Mouse (Mus musculus): ENCODE data around the gene Mpp3. TPM values are rescaled to one million over a fixed set of nuclear protein-coding genes. Genes with fewer than 3 reads are reported as not detected.

The Mpp3 gene
- polyA plus RNA-seq, 1 experiment from 2014 or later: 5.5 TPM

DNA sequence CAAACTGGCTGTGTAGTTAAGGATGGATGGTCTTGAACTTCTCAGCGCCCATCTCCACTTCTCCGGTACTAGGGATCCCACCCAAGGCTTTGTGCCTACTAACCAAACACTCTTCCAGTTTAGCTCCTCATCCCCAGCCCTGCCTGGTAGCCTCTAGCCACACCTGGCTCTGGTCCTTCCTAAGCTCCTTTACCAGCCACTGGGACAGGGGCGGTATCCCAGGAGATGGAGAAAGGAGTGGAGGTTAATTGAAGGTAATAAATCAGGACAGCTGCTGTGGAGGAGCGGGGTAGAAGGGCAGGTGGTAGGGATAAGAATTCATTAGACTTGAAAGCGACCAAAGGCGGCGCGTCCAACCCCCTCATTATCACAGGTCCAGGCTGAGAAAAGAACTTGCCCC, 63.6 kb downstream of the Mpp3 start:
- no peaks in the 10 kb centered on the region for H3K36me3 ChIP-seq
- H3K27ac ChIP-seq (replicated peaks): no peak overlapping the region
- ATAC-seq (ENCODE audit: insufficient number of reproducible peaks, low FRiP score, low TSS enrichment, low read depth): no peak
- H3K4me3 ChIP-seq (replicated peaks): no peak overlapping the region
- 10% methylated on average over 8 of the region's 8 CpGs for WGBS
- H3K9me3 ChIP-seq (replicated peaks): no peaks in the 10 kb centered on the region
- no peak overlapping the region for H3K4me2 ChIP-seq (replicated peaks)
- H3K4me1 ChIP-seq: peaks cover 32% of the 10 kb centered on the region
- peaks cover 72% of the 10 kb centered on the region for H3K27me3 ChIP-seq
- no peak overlapping the region for H3K9ac ChIP-seq

DNA sequence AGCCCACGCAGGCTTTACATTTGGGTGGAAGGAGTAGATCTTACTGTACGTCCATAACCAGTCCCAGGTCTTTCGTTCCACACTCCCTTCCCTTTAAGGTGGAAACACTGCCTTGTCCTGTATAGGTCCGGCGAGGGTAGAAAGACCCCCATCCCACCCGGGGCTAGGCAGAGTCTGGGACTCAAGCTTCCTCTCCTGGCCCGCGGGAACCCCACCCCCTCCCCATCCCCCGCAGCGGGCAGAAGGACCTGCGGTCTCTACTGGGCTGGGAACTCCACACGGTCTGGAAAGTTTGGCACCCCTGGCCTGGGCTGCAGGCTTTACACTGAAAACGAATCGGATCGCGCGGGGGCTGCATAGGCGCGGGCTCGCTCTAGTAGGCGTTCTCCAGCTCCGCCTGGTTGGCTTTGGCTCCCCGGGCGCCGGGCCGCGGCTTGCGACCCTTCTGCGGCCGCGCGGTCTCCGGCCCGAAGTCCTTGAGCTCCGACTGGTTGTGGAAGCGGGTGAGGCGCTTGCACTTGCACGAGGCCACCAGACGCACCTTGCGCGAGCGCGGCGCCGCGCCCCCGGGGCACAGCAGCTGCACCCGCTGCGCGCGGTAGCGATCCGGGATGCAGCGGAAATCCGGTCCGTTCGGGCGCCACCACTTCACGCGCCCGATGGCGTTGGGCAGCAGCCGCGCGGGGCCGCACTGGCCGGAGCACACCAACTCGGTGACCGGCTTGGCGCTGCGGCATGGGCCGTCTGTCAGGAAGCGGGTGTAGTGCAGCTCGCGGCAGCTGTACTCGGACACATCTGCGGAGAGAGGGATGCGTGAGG, 64.6 kb downstream of the Mpp3 start:
- Histone ChIP-seq H3K27ac (replicated peaks) (peak overlapping the region; percentile 39; the same call in 1 of the 2 replicates), H3K36me3 (no peaks in the 10 kb centered on the region), H3K9ac (peak overlapping the region; percentile 23; the same call in 1 of the 2 replicates), H3K4me2 (replicated peaks) (peak overlapping the region; percentile 97), H3K4me1 (peaks cover 38% of the 10 kb centered on the region), H3K4me3 (replicated peaks) (peak overlapping the region; percentile 52), H3K9me3 (replicated peaks) (no peaks in the 10 kb centered on the region), H3K27me3 (peaks cover 72% of the 10 kb centered on the region)
- WGBS: under 1% methylated on average over 78 of the region's 78 CpGs
- ATAC-seq (ENCODE audit: insufficient number of reproducible peaks, low FRiP score, low TSS enrichment, low read depth): no peak

DNA sequence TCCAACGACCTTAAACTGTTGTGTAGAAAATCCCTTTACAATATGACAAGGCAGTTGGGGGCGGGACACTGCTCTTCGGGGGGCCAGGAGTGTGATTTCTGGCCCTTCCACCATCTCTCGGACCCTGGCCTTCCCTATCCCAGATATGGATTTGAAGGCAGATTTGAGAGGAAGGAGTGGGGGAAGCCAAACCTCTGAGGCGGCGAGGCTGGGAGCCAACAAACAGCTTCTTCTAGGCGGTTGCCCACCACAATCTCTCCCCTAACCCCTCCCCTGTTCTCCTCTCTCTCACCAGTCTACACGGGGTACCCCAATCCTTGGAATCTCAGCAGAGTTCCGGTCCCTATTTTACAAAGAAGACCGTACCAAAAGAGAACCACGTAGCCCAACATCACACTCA, 65.2 kb downstream of the Mpp3 start:
- H3K27me3 ChIP-seq: peaks cover 69% of the 10 kb centered on the region
- H3K9ac ChIP-seq: no peak overlapping the region; the same call in 1 of the 2 replicates
- peak overlapping the region; percentile 97 for H3K4me2 ChIP-seq (replicated peaks)
- H3K36me3 ChIP-seq: no peaks in the 10 kb centered on the region
- H3K4me1 ChIP-seq: peaks cover 41% of the 10 kb centered on the region
- H3K9me3 ChIP-seq (replicated peaks): no peaks in the 10 kb centered on the region
- peak overlapping the region; percentile 39; the same call in 1 of the 2 replicates for H3K27ac ChIP-seq (replicated peaks)
- ATAC-seq (ENCODE audit: insufficient number of reproducible peaks, low FRiP score, low TSS enrichment, low read depth): 0 out of 2 replicates have a peak, but pooled peaks have one; percentile 0
- H3K4me3 ChIP-seq (replicated peaks): peak overlapping the region; percentile 52
- 4% methylated on average over 11 of the region's 11 CpGs for WGBS

DNA sequence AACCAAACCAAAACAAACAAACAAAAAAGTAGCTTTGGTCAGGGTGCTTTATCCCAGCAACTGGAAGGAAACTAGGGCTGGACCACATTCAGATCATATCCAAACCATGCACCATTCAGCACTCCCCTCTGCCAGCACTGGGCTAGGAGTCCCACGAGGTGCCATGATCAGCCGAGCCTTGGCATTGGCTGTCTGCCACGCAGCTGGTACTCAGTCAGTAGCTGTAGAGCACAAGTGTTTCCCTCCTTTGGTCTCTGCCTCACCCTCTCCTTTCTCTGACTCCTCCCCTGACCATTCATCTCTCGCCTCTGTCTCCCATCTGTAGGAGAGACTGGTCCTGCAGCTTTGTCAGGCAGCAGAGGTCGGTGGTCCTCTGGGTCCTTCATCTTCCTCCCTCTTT, 70.8 kb downstream of the Mpp3 start:
- 45% methylated on average over 5 of the region's 5 CpGs for WGBS
- H3K9me3 ChIP-seq (replicated peaks): no peaks in the 10 kb centered on the region

DNA sequence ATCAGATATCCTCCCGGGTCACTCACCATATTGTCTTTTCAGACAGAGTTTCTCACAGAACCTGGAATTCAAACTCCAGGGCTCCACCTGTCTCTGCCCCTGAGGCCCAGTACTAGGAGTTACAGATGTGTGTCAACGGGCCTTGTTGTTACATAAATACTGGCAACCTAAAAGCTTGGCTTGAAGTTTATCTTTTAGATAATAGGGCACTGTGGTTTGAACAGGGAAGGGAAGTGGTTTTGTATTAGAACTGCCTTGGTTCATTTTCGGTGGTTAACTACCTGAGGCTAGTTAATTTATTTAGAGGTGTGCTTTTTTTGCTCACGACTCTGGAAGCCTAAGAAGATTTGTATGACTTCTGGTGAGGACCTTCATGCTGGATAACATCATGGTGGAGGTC, 74.8 kb downstream of the Mpp3 start:
- Histone ChIP-seq H3K27ac (replicated peaks) (0 out of 2 replicates have a peak overlapping the region, but pooled peaks have one; percentile 44), H3K9me3 (replicated peaks) (no peaks in the 10 kb centered on the region), H3K4me2 (replicated peaks) (no peak overlapping the region), H3K4me1 (peaks cover 19% of the 10 kb centered on the region), H3K36me3 (no peaks in the 10 kb centered on the region), H3K27me3 (no peaks in the 10 kb centered on the region), H3K9ac (no peak overlapping the region), H3K4me3 (replicated peaks) (no peak overlapping the region)
- WGBS: 50% methylated on average over 4 of the region's 4 CpGs
- ATAC-seq (ENCODE audit: insufficient number of reproducible peaks, low FRiP score, low TSS enrichment, low read depth): no peak

More for the DNA sequence above, 70.8 kb downstream of the Mpp3 start:
- Histone ChIP-seq H3K27ac (replicated peaks) (no peak overlapping the region), H3K36me3 (no peaks in the 10 kb centered on the region), H3K27me3 (peaks cover 19% of the 10 kb centered on the region), H3K4me2 (replicated peaks) (no peak overlapping the region), H3K9ac (no peak overlapping the region), H3K4me1 (peaks cover 28% of the 10 kb centered on the region), H3K4me3 (replicated peaks) (no peak overlapping the region)
- no peak for ATAC-seq (ENCODE audit: insufficient number of reproducible peaks, low FRiP score, low TSS enrichment, low read depth)

DNA sequence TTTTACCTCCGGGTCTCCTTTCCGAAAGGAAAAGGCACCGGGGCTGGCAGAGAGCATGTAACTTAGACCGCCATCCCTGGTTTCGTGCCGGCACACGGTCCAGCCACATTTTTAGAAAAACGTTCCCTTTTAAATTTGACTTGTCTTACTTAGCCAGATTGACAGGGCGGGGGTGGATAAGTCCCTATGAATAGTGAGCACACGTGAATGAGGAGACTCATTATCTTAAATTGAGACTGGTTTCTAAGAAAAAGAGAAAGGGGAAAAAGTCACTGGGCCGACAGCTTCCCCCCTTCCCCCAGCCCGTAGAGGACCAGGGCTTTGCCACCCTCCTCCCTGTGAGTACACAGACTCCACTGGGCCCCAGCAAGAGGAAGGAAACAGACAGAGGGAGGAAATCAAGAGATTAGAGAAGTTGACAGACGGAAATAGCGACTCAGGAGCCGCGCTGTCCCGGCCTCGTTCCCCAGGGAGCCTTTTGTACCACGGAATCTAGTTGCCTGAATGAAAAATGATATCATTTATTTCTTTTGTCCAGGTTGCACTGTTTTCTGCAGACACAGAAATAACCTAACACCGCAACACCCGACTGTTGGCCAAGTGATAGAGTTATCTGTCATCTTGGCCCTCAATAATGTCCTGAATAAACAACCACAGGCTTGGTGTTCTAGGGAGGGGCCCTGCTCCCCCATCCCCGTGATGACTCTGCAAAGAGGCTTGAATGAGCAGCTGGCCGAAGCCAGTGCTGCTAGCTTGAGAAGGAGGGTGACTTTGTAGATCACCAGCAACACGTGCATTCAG, 75.5 kb downstream of the Mpp3 start:
- 26% methylated on average over 24 of the region's 24 CpGs for WGBS
- no peaks in the 10 kb centered on the region for H3K9me3 ChIP-seq (replicated peaks)
- 0 out of 2 replicates have a peak overlapping the region, but pooled peaks have one; percentile 8 for H3K4me2 ChIP-seq (replicated peaks)
- H3K36me3 ChIP-seq: no peaks in the 10 kb centered on the region
- no peaks in the 10 kb centered on the region for H3K27me3 ChIP-seq
- 0 out of 2 replicates have a peak, but pooled peaks have one; percentile 39 for ATAC-seq (ENCODE audit: insufficient number of reproducible peaks, low FRiP score, low TSS enrichment, low read depth)
- H3K9ac ChIP-seq: no peak overlapping the region
- peak overlapping the region; percentile 44; the same call in 1 of the 2 replicates for H3K27ac ChIP-seq (replicated peaks)
- H3K4me1 ChIP-seq: peaks cover 18% of the 10 kb centered on the region
- H3K4me3 ChIP-seq (replicated peaks): no peak overlapping the region

DNA sequence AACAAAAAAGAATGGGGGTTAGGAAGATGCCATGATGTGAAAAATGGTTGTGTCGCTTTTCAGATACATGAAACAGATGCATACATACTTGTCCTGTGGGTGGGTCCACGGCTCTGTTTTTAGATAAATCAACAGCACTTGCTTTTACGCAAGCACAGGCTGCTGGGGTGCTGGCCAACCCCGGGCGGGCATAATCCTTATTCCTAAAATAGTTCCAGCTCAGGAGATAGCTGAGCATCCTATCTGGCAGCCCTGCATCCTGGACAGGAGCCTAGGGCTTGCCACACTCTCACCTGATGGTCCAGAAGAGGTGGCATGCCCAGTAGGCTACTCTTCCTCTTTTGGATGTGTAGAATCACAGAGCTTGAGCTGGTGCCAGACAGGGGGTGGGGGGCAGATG, 78.2 kb downstream of the Mpp3 start:
- Histone ChIP-seq H3K27ac (replicated peaks) (no peak overlapping the region), H3K27me3 (no peaks in the 10 kb centered on the region; the same call in 1 of the 2 replicates), H3K36me3 (no peaks in the 10 kb centered on the region), H3K4me1 (peaks cover 14% of the 10 kb centered on the region), H3K9ac (no peak overlapping the region), H3K4me2 (replicated peaks) (no peak overlapping the region), H3K4me3 (replicated peaks) (no peak overlapping the region), H3K9me3 (replicated peaks) (no peaks in the 10 kb centered on the region)
- no peak for ATAC-seq (ENCODE audit: insufficient number of reproducible peaks, low FRiP score, low TSS enrichment, low read depth)
- WGBS: 83% methylated on average over 5 of the region's 5 CpGs

Other genes with a start within 250 kb of the Mpp3 start
- gene Etv4, start 243.1 kb downstream of the Mpp3 start, polyA plus RNA-seq (2015; fragmentation: Nextera tagmentation; extraction: Ambion mirVana): 11.1 and 15.1 TPM in 2 replicates
- 11.1 and 12.3 TPM in 2 replicates for gene Meox1, start 134.1 kb downstream of the Mpp3 start, polyA plus RNA-seq (2015; fragmentation: Nextera tagmentation; extraction: Ambion mirVana)
- gene Sost, start 61.4 kb downstream of the Mpp3 start, polyA plus RNA-seq (2015; fragmentation: Nextera tagmentation; extraction: Ambion mirVana): 0.23 and 0.49 TPM in 2 replicates
- gene Cfap97d1, start 44.2 kb downstream of the Mpp3 start, polyA plus RNA-seq (2015; fragmentation: Nextera tagmentation; extraction: Ambion mirVana): not detected in 2 replicates
- gene Dusp3, start 41.4 kb downstream of the Mpp3 start, polyA plus RNA-seq (2015; fragmentation: Nextera tagmentation; extraction: Ambion mirVana): 26.2 and 29.9 TPM in 2 replicates
- gene Cd300lg, start 13.0 kb upstream of the Mpp3 start, polyA plus RNA-seq (2015; fragmentation: Nextera tagmentation; extraction: Ambion mirVana): 1.5 and 2.1 TPM in 2 replicates
- 7.0 and 10.7 TPM in 2 replicates for gene Mpp2, start 60.1 kb upstream of the Mpp3 start, polyA plus RNA-seq (2015; fragmentation: Nextera tagmentation; extraction: Ambion mirVana)
- gene Ppy, start 72.9 kb upstream of the Mpp3 start, polyA plus RNA-seq (2015; fragmentation: Nextera tagmentation; extraction: Ambion mirVana): not detected in 2 replicates
- not detected in 2 replicates for gene Pyy, start 79.4 kb upstream of the Mpp3 start, polyA plus RNA-seq (2015; fragmentation: Nextera tagmentation; extraction: Ambion mirVana)
- 0.98 and 1.7 TPM in 2 replicates for gene Nags, start 117.1 kb upstream of the Mpp3 start, polyA plus RNA-seq (2015; fragmentation: Nextera tagmentation; extraction: Ambion mirVana)
- 39.4 and 39.9 TPM in 2 replicates for gene Tmem101, start 127.9 kb upstream of the Mpp3 start, polyA plus RNA-seq (2015; fragmentation: Nextera tagmentation; extraction: Ambion mirVana)
- 113 and 128 TPM in 2 replicates for gene Lsm12, start 156.8 kb upstream of the Mpp3 start, polyA plus RNA-seq (2015; fragmentation: Nextera tagmentation; extraction: Ambion mirVana)
- gene G6pc3, start 161.2 kb upstream of the Mpp3 start, polyA plus RNA-seq (2015; fragmentation: Nextera tagmentation; extraction: Ambion mirVana): 29.8 and 31.7 TPM in 2 replicates
- gene Hdac5, start 201.7 kb upstream of the Mpp3 start, polyA plus RNA-seq (2015; fragmentation: Nextera tagmentation; extraction: Ambion mirVana): 105 and 106 TPM in 2 replicates
- 13.6 and 16.0 TPM in 2 replicates for gene BC030867, start 220.4 kb upstream of the Mpp3 start, polyA plus RNA-seq (2015; fragmentation: Nextera tagmentation; extraction: Ambion mirVana)
- 0.12 and 0.26 TPM in 2 replicates for gene Asb16, start 240.3 kb upstream of the Mpp3 start, polyA plus RNA-seq (2015; fragmentation: Nextera tagmentation; extraction: Ambion mirVana)